Mouse (Mus musculus) frontal cortex, adult (tissue): Measurements from ENCODE around the gene Phf14.
"Not testable (repeated sequence)": the region's sequence is repeated elsewhere in the genome, so short reads cannot be mapped to it uniquely, and the experiment has no call there.

Experiments
- ATAC-seq: cut with Nextera tagmentation; 2 replicates; pipeline ENCODE4 v1.9.2; 2017; ENCODE audit warnings: mild to moderate bottlenecking, moderate library complexity, mixed read lengths; ENCODE audit not compliant: low TSS enrichment

The Phf14 gene

GRCm38 (mm10) chr6:12089439-12089992 is 181.9 kb downstream of the Phf14 start:
- ATAC-seq = no peak

DNA sequence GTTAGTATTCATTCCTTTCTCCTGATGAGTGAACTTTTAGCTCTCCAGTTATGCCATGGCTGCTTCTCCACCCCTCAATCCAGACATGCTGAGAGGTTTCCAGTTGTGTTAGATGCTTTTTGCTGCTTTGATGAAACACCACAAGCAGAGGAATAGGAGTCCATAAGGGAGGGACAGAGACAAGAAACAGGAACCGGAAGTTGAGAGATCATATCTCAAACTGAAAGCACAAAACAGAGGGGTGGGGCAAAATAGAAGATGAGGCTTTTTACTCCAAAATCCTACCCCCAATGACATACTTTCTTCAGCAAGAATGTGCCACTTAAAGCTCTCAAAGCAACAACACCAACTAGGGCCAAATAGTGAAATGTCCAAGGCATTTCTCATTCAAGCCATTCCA is 188.1 kb downstream of the Phf14 start:
- ATAC-seq = no peak

DNA sequence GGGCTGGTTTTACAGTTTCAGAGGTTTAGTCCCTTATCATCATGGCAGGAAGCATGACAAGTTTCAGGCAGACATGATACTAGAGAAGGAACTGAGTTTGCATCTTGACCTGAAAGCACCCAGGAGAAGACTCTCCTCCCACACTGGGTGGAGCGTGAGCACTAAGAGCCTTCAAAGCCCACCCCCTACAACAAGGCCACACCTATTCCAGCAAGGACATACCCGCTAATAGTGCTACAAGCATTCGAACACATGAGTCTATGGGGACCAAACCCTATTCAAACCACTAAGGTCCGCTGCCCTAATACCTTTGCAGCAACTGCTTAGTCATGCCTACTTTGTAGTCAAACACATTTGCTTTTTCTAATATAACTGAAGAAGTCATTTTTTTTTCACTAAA is 189.5 kb downstream of the Phf14 start:
- ATAC-seq = no peak

- peak; percentile 95 for ATAC-seq
Observed at GRCm38 (mm10) chr6:12105144-12105543, 197.5 kb downstream of the Phf14 start.

- ATAC-seq = no peak
Observed at GRCm38 (mm10) chr6:12107326-12107725, 199.7 kb downstream of the Phf14 start.

- ATAC-seq = no peak
Observed at GRCm38 (mm10) chr6:12107786-12108185, 200.2 kb downstream of the Phf14 start.

DNA sequence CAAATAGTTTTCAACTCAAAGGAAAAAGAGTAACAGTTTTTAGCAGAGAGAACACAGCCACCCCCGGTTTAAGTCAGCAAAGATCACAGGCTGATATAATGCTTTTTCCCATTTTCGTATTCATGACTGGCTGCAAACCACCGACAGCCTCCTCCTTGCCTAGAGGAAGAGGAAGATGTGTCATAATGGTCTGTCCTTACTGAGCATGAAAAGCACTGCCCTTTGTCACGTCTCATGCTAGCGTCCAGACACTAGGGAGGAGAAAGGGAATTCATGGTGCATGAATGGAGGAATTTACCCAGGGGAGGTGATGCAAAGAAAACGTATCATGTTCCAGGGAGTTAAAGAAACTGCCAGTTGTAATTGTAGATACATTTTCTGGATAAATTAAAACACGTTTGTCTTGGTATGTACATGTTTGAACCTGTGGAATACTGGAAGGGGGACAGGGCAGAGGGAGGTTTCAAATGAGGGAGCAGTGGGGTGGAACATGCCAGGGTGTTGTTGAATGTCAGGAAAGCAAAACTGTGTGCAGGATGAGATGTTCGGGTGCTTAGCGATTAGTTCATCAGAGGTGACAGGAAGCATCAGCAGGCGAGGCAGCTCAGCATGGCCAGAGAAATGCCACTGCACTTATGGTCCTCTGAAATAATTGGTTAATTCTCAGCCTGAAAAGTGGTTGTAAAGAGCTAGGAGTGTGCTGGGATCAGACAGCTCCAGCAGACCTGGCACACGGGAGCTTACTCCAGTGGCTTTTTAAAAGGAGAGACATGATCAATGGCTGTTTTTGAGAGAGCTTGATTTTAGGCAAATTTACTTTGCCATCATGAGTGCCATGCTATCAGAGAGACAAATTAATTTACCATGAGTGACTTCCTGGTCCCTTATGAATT is 209.6 kb downstream of the Phf14 start:
- ATAC-seq = peak; percentile 31; the same call in 1 of the 2 replicates

DNA sequence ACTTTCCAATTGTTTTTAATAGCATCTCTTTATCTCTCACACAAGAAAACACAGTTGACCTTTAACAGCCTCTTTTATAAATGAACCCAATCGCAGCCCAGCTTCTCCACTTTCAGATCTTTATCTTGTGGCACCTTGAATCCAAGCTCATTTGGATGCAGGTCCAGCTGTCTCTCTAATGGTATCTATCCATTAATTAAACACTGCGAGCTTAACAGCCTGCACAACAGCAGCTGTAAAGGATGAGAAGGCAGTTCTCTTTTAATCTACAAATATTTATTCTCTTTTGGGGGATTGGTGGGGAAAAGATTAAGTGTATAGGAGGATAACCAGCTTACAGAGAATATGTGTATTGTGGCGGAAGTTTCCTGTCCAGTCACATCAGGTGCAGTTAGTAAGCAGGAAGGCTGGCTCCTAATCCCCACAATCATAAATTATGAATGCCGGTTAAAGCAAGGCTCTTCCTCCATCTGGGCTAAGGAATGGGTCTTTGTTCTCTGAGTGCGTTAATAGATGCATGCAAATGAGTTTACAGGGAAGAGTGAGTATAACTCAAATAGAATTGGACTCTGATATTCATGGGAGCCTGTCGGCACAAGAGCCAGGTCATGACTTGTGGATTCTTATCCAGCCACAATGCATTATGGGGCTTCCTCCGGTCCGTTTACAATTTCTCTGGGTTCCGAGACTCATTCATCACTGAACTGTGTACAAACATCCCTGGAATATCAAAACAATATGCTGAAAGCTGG is 210.4 kb downstream of the Phf14 start:
- ATAC-seq = no peak

DNA sequence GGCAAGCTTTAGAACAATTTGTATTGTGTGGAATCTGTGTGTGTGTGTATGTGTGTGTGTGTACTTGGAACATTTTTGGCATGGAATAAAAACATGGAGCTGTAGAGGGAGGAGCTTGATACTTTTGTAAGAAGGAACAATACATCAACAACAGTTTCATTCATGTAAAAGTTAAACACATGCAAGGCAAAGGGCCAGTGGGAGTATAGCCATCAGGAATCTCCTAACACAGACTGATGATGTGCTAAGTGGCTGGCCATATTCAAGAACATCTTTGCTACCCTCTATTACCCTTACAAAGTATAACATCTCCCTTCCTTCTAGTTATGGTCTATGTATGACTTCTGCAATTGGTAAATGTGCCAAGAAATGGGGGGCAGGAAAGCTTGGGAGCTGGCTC is 215.2 kb downstream of the Phf14 start:
- ATAC-seq = no peak

GRCm38 (mm10) chr6:12125031-12125803 is 217.6 kb downstream of the Phf14 start:
- peak; percentile 100 for ATAC-seq

DNA sequence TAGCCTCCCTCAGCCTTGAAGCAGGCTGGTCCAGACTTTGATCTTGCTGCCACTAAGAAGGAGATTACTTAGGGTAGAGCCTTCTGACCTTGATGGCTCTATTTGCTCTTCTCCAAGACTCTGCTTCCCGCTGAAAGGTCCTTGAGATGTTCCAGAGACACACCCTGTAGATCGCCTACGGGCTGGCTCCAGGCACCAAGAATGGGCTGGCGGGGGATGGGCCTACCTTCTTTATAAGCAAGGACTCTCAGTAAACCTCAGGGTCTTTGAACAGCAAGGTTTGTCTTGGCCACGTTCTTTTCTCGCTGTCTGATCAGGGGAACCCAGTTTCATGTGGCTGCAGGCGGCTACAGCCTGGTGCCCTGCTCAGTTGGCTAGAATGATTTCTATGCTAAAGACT is 219.0 kb downstream of the Phf14 start:
- ATAC-seq = not testable (repeated sequence)

DNA sequence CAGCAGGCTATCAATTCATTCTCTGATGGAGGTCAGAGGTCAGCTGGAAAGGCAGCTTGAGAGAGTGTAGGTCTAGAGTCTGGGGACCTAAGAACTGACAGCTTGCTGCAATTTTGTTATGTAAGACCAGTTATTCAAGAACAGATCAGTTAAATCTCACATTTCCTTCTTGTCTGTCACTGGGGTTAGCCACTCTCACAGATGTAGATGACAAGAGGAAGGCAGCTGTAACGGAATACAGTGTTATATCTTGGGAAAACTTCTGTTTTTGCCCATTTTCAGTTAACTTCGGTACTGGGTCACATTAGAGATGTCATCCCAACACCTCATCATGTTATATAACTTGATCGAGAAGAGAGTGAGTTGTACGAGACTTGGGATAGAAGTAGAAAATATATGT is 219.7 kb downstream of the Phf14 start:
- no peak for ATAC-seq
